Mouse (Mus musculus) liver, embryonic 15.5 days (tissue): ENCODE measurements at regions not wholly inside any gene's neighbourhood (a gene's known extent, or its start where the extent isn't known, plus 50 kb on each side); places are given as distances from the start of the nearest gene placed in this dataset.

Experiments used
- ATAC-seq: fragments of 200-750 bp; cut with Nextera tagmentation; 2 replicates; pipeline ENCODE4 v1.8.0; 2017; ENCODE audit warnings: moderate number of reproducible peaks, mild to moderate bottlenecking, moderate library complexity; ENCODE audit not compliant: insufficient read depth
- H3K27ac ChIP-seq: fragments of 300-500 bp; sonication (generic); replicated peaks from 2 replicates; pipeline ENCODE4 v1.5.1; 2015; ENCODE audit warnings: mild to moderate bottlenecking, inconsistent platforms
- H3K27me3 ChIP-seq: fragments of 300-500 bp; sonication (generic); 2 replicates; pipeline ENCODE4 v1.6.1; 2015; ENCODE audit warnings: mild to moderate bottlenecking, inconsistent platforms
- H3K36me3 ChIP-seq: fragments of 300-500 bp; sonication (generic); replicated peaks from 2 replicates; pipeline ENCODE4 v1.6.1; 2015; ENCODE audit warnings: moderate library complexity, mild to moderate bottlenecking, inconsistent platforms
- H3K4me1 ChIP-seq: fragments of 300-500 bp; sonication (generic); replicated peaks from 2 replicates; pipeline ENCODE4 v1.6.1; 2015; ENCODE audit warnings: inconsistent platforms
- H3K4me2 ChIP-seq: fragments of 300-500 bp; sonication (generic); 2 replicates; pipeline ENCODE4 v1.6.1; 2015; ENCODE audit warnings: moderate library complexity, mild to moderate bottlenecking, inconsistent platforms
- H3K4me3 ChIP-seq: fragments of 300-500 bp; sonication (generic); replicated peaks from 2 replicates; pipeline ENCODE4 v1.5.1; 2015; ENCODE audit warnings: mild to moderate bottlenecking, inconsistent platforms
- H3K9ac ChIP-seq: fragments of 300-500 bp; sonication (generic); 2 replicates; pipeline ENCODE4 v1.6.1; 2015; ENCODE audit warnings: moderate library complexity, mild to moderate bottlenecking, inconsistent platforms
- H3K9me3 ChIP-seq: fragments of 300-500 bp; sonication (generic); replicated peaks from 2 replicates; pipeline ENCODE4 v1.6.1; 2016; ENCODE audit warnings: inconsistent platforms
- WGBS: fragments of 180-500 bp; shearing (Covaris S2); methylation state at CpG from one replicate; pipeline ENCODE4 v1.1.7; 2015; ENCODE audit warnings: mixed read lengths; ENCODE audit not compliant: insufficient replicate concordance; 5-methylcytosine and 5-hydroxymethylcytosine counted together

DNA sequence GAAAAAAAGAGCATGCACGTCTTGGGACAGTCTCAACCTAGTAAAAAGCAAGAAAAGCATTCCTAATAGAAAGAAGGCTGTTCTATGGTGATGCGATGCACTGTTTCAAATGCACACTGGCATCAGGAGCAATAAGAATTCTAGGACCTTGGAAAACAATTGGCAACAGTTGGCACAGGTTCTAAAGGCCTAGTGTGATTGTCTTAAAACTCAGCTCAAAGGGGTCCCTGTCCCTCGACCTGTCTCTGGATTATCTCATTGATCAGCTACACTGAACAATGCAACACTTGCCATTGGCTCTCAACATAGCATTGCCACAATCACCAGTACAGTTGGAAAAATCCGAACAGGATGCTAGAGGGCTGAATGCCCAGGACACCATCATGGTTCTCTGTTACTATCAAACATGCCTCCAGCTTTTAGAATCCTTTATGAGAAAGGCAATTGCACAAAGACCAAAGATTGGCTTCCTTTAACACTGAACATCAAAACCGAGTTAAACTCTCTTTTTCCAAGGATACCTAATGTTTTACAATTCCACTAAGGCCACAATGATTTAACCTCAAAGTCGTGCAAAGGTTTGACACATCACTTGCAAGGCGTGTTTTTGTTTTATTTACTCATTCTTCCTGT lies 78.9 kb downstream of the Arrdc3 start:
- H3K9ac ChIP-seq: no peak overlapping the region

DNA sequence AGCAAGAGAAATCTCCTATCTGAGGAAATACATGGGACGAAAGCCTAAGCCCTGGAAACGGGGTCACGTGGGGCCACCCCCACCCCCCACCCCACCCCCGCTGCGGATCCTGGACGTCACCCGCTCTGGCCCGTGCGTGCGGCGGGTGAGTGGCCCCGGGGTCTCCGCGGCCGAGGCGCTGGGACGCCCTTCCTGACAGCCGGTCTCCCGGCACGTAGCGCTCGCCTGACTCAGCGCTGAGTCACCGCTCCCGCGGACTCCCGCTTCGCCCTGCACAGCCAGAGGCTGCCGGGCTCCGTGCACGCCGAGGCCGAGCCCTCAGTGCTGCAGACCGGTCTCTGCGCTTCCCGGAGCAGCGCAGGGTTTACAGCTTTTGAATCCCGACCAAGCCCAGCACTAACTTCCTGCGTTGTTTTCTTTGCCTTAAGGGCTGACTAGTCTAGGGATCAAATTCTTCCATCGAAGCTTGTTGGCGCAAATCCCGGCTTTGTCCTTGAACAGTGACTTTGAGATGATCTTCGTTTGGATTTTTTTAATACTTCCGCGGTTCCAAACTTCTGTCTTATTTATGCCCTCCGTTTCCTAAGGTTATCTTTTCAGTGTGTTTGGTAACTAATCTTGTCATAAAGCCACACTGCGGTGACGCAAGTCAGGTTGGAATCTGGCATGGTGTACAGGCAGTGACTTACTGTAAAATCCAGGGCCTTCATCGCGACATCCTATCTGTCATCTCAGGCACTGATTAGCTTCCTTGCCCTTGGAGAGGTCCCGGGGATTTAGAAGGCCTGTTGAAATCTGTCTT lies 79.8 kb downstream of the Arrdc3 start:
- no peaks in the 10 kb centered on the region for H3K4me1 ChIP-seq
- no peaks in the 10 kb centered on the region for H3K27me3 ChIP-seq
- H3K4me3 ChIP-seq: peak overlapping the region; percentile 43
- WGBS: 5% methylated on average over 51 of the region's 51 CpGs
- H3K9me3 ChIP-seq: no peaks in the 10 kb centered on the region
- H3K27ac ChIP-seq: 0 out of 2 replicates have a peak overlapping the region, but pooled peaks have one; percentile 2
- peak; percentile 93 for ATAC-seq
- H3K9ac ChIP-seq: no peak overlapping the region
- no peaks in the 10 kb centered on the region for H3K36me3 ChIP-seq
- peak overlapping the region; percentile 66 for H3K4me2 ChIP-seq

More for the DNA sequence above, 78.9 kb downstream of the Arrdc3 start:
- no peak overlapping the region for H3K4me3 ChIP-seq
- H3K9me3 ChIP-seq: no peaks in the 10 kb centered on the region
- no peaks in the 10 kb centered on the region for H3K27me3 ChIP-seq
- no peak overlapping the region for H3K4me2 ChIP-seq
- no peak for ATAC-seq
- no peaks in the 10 kb centered on the region for H3K4me1 ChIP-seq
- H3K36me3 ChIP-seq: no peaks in the 10 kb centered on the region
- WGBS: 42% methylated on average over 7 of the region's 7 CpGs
- no peak overlapping the region for H3K27ac ChIP-seq

DNA sequence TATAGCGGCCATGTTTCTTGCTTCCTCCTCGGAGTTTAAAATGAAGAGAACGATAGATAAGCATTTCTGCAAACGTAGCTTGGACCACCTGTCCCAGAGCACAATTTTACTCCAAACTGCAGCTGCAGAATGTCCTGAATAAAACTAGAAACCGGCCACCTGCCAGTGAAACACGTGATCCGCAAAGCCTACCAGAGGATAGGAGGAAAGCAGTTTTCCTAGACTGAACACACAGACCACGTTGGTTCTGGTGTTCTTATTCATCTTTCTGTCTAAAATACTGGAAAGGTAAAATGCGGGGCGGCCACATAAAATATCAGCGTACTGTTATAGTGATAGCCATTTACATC lies 80.4 kb downstream of the Arrdc3 start:
- Histone ChIP-seq H3K9ac (no peak overlapping the region), H3K27me3 (no peaks in the 10 kb centered on the region), H3K4me3 (no peak overlapping the region), H3K27ac (0 out of 2 replicates have a peak overlapping the region, but pooled peaks have one; percentile 2), H3K4me2 (peak overlapping the region; percentile 66; the same call in 1 of the 2 replicates), H3K9me3 (no peaks in the 10 kb centered on the region), H3K36me3 (no peaks in the 10 kb centered on the region), H3K4me1 (no peaks in the 10 kb centered on the region)
- whole genome bisulfite sequencing: 58% methylated on average over 11 of the region's 11 CpGs
- ATAC-seq: no peak

- H3K4me3 ChIP-seq: no peak overlapping the region
- no peaks in the 10 kb centered on the region for H3K36me3 ChIP-seq
- H3K27me3 ChIP-seq: no peaks in the 10 kb centered on the region
- ATAC-seq: no peak
- 41% methylated on average over 3 of the region's 3 CpGs for WGBS
- no peaks in the 10 kb centered on the region for H3K9me3 ChIP-seq
- no peak overlapping the region for H3K4me2 ChIP-seq
- no peaks in the 10 kb centered on the region for H3K4me1 ChIP-seq
- no peak overlapping the region for H3K27ac ChIP-seq
- no peak overlapping the region for H3K9ac ChIP-seq
Measured at GRCm38 (mm10) chr13:80971664-80972063, 88.5 kb downstream of the Arrdc3 start.

DNA sequence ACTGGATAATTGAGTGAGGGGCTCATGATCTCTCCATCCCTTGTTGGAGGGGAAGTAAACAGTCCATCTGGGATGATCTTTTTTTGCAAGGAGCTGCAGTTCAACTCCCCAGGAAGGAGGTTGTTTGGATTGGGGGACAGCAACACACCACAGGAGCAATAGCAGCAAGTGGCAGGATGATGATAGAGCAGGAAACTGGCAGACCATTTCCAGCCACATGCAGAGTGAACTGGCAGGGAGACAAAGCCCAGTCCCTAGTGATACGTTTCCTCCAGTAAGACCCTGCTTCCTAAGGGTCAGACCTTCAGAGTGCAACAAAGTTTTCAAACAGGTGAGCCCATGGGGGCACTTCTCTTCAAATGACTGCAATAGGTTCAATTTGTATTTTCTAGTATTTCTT lies 91.2 kb downstream of the Arrdc3 start:
- Histone ChIP-seq H3K27me3 (no peaks in the 10 kb centered on the region), H3K4me2 (no peak overlapping the region), H3K9ac (no peak overlapping the region), H3K27ac (no peak overlapping the region), H3K36me3 (no peaks in the 10 kb centered on the region), H3K4me1 (no peaks in the 10 kb centered on the region), H3K4me3 (no peak overlapping the region), H3K9me3 (no peaks in the 10 kb centered on the region)
- no peak for ATAC-seq
- 29% methylated on average over 1 of the region's 1 CpGs for WGBS

DNA sequence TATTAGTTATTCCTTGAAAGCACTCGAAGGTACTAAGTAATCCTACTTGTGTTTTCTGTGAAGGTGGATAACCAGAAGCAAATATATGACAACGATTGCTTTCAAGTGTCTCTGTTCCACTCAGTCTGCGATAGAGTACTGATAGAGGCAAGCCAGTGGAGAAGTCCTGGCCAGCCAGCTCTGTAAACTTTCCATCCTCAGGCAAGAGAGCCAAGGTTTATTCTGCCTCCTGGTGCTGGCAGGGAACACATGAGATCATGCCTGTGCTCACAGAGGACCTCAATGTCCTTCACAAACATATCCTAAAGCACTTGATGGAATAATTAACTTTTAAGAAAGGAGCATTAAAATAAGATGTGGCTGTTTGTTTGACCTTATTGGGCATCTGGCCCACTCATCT lies 94.1 kb downstream of the Arrdc3 start:
- H3K4me3 ChIP-seq: no peak overlapping the region
- no peaks in the 10 kb centered on the region for H3K27me3 ChIP-seq
- H3K9me3 ChIP-seq: no peaks in the 10 kb centered on the region
- no peak overlapping the region for H3K4me2 ChIP-seq
- H3K27ac ChIP-seq: no peak overlapping the region
- 55% methylated on average over 3 of the region's 3 CpGs for WGBS
- no peaks in the 10 kb centered on the region for H3K4me1 ChIP-seq
- ATAC-seq: no peak
- H3K9ac ChIP-seq: no peak overlapping the region
- H3K36me3 ChIP-seq: no peaks in the 10 kb centered on the region

DNA sequence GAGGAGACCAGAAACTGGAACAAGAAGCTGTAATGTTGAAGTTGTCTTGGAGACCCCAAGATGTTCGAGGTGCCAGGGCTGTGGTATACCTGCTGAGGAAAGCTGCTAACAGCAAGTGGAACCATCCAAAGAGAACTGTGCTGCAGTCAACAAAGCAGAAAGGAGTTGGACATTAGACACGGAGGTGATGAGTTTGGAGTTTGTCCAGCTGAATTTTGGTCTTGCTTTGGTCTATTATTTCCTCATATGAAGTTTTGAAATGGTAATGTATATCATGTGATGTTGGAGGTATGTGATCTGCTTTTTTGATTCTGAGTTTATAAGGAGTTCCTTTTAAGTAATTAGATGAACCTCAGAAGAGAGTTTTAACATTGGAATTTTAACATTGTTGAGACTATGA lies 98.0 kb downstream of the Arrdc3 start:
- H3K4me2 ChIP-seq: no peak overlapping the region
- ATAC-seq: no peak
- no peak overlapping the region for H3K9ac ChIP-seq
- WGBS: 46% methylated on average over 2 of the region's 2 CpGs
- H3K27ac ChIP-seq: no peak overlapping the region
- no peak overlapping the region for H3K4me3 ChIP-seq
- H3K9me3 ChIP-seq: no peaks in the 10 kb centered on the region
- no peaks in the 10 kb centered on the region for H3K36me3 ChIP-seq
- no peaks in the 10 kb centered on the region for H3K27me3 ChIP-seq
- no peaks in the 10 kb centered on the region for H3K4me1 ChIP-seq

DNA sequence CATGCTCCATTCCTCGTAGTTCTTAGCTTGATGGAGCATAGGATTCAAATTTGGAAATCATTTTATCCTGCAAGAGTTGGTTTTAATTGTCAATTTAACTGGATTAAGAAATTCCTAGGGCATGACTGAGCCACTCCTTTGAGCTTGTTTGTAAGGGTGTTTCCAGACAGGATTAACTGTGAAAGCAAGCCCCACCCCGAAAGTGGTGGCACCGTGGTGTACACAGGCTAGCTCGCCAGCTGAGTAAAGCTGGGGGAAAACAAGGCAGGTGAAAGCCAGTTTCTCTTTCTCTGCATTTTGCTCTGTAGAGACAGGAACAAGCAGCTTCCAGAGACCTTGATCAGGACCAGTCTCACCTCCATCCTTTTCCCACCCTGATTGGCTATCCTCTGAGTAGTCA lies 103.5 kb downstream of the Arrdc3 start:
- H3K4me2 ChIP-seq: no peak overlapping the region
- no peaks in the 10 kb centered on the region for H3K36me3 ChIP-seq
- H3K9ac ChIP-seq: no peak overlapping the region
- 39% methylated on average over 4 of the region's 4 CpGs for WGBS
- H3K9me3 ChIP-seq: no peaks in the 10 kb centered on the region
- H3K4me1 ChIP-seq: no peaks in the 10 kb centered on the region
- no peak for ATAC-seq
- H3K4me3 ChIP-seq: no peak overlapping the region
- no peaks in the 10 kb centered on the region for H3K27me3 ChIP-seq
- no peak overlapping the region for H3K27ac ChIP-seq

DNA sequence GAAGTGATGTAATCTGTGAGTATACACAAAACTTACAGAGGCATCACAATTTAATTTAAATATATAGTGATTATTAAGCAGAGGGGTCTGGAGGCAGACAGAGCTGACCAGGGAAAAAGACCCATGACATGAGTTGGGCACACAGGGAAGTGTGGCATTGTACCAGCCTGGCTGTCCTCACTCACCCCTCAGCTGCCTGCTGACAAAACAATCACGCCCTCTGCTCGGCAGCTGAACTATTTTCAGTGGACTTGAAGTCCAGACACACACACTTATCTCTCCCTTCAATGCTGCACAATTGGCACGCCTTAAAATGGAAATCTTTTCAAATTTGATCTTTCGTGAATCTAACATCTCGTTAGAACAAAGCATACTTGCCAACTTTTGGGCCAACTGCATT lies 106.6 kb downstream of the Arrdc3 start:
- 64% methylated on average over 5 of the region's 5 CpGs for WGBS

DNA sequence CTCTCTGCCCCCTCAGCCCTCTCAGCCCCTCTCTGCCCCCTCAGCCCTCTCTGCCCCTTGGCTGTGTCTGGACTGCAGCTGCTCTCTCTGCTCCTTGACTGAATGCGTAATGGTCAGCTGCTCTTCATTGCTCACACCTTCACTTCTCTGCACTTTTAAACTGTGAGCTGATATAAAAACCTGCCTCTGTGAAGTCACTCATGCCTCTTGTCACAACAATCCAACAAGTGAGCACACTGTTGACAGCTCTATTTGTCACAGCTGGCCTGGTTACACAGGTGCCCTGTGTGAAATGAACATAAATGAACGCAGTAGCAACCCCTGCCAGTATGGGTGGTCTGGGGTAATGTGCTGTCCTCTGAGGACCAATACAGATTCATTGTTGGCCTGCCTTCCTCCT lies 109.2 kb downstream of the Arrdc3 start:
- no peak for ATAC-seq
- Histone ChIP-seq H3K36me3 (no peaks in the 10 kb centered on the region), H3K27me3 (no peaks in the 10 kb centered on the region), H3K4me1 (no peaks in the 10 kb centered on the region), H3K4me3 (no peak overlapping the region), H3K9ac (no peak overlapping the region), H3K4me2 (no peak overlapping the region), H3K9me3 (no peaks in the 10 kb centered on the region), H3K27ac (no peak overlapping the region)
- 89% methylated on average over 2 of the region's 2 CpGs for WGBS

More for the DNA sequence above, 106.6 kb downstream of the Arrdc3 start:
- H3K4me3 ChIP-seq: no peak overlapping the region
- no peaks in the 10 kb centered on the region for H3K36me3 ChIP-seq
- no peak overlapping the region for H3K4me2 ChIP-seq
- no peak overlapping the region for H3K9ac ChIP-seq
- ATAC-seq: no peak
- no peaks in the 10 kb centered on the region for H3K27me3 ChIP-seq
- H3K27ac ChIP-seq: no peak overlapping the region
- H3K9me3 ChIP-seq: no peaks in the 10 kb centered on the region
- H3K4me1 ChIP-seq: no peaks in the 10 kb centered on the region

DNA sequence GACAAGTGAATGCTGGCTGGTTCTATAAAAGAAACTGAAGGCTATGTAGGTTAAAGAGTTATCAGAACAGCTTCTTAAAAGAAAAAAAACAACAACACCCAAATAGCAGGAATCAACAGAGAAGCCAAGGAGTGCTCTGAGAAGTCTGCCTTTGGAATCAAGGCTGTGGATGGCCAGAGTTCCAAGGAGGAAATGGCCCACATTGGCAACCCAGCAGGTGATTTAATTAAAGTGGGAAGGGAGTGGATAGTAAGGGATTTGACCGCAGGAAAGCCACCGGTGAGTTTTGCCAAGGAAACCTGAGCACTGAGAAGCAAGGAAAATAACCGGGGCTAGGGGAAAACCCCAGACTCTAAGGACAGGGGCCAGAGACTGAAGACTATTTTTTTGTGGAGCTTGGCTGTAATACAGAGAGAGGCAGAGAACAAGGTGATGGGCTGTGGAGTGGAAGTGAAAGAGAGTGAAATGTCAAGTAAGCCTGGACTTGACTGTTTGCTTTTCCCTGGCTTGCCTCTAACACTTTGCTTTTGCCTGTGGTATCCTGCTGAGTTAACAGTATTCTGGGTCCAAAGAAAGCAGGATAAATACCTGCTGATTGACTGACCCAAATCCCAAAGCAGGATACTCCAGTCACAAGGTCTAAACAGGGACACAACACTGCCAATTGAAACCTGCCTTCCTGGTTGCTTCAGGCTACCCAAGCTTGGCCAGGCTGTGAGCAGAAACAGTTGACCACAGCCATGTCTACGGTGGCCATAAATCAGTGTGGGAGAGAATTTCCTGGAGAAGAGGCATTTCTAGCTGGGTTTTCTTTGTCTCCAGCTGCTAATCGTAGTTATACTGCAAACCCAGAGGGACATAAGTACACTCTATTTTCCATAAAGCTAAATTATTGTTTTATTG lies 125.9 kb downstream of the Arrdc3 start:
- 25% methylated on average over 5 of the region's 5 CpGs for WGBS
- no peak for ATAC-seq

More for the DNA sequence above, 125.9 kb downstream of the Arrdc3 start:
- no peaks in the 10 kb centered on the region for H3K36me3 ChIP-seq
- no peaks in the 10 kb centered on the region for H3K4me1 ChIP-seq
- H3K27ac ChIP-seq: no peak overlapping the region
- no peak overlapping the region for H3K9ac ChIP-seq
- no peaks in the 10 kb centered on the region for H3K9me3 ChIP-seq
- H3K4me2 ChIP-seq: no peak overlapping the region
- no peaks in the 10 kb centered on the region for H3K27me3 ChIP-seq
- no peak overlapping the region for H3K4me3 ChIP-seq
